Mouse (Mus musculus) heart, embryonic 12.5 days (tissue): ENCODE results near the gene Polr2j. TPM values are rescaled to one million over a fixed set of nuclear protein-coding genes. Genes with fewer than 3 reads are reported as not detected.
"Not testable (repeated sequence)": the region's sequence is repeated elsewhere in the genome, so short reads cannot be mapped to it uniquely, and the experiment has no call there.

ENCODE experiments used
- ATAC-seq: fragments of 200-750 bp; cut with Nextera tagmentation; 2 replicates; pipeline ENCODE4 v1.8.0; 2017; ENCODE audit warnings: moderate TSS enrichment, moderate library complexity; ENCODE audit not compliant: insufficient number of reproducible peaks, low FRiP score
- H3K27ac ChIP-seq: fragments of 300-500 bp; sonication (generic); 2 replicates; pipeline ENCODE4 v1.5.1; 2016; ENCODE audit warnings: mild to moderate bottlenecking, moderate library complexity; ENCODE audit not compliant: poor library complexity, severe bottlenecking
- H3K27me3 ChIP-seq: fragments of 300-500 bp; sonication (generic); replicated peaks from 2 replicates; pipeline ENCODE4 v1.6.1; 2016; ENCODE audit warnings: mild to moderate bottlenecking, moderate library complexity
- H3K36me3 ChIP-seq: fragments of 300-500 bp; sonication (generic); 2 replicates; pipeline ENCODE4 v1.6.1; 2016; ENCODE audit warnings: mild to moderate bottlenecking, moderate library complexity
- H3K4me1 ChIP-seq: fragments of 300-500 bp; sonication (generic); replicated peaks from 2 replicates; pipeline ENCODE4 v1.6.1; 2016; ENCODE audit warnings: mild to moderate bottlenecking
- H3K4me2 ChIP-seq: fragments of 300-500 bp; sonication (generic); 2 replicates; pipeline ENCODE4 v1.6.1; 2016; ENCODE audit warnings: mild to moderate bottlenecking, moderate library complexity
- H3K4me3 ChIP-seq: fragments of 300-500 bp; sonication (generic); 2 replicates; pipeline ENCODE4 v1.5.1; 2016; ENCODE audit warnings: mild to moderate bottlenecking
- H3K9ac ChIP-seq: fragments of 300-500 bp; sonication (generic); 2 replicates; pipeline ENCODE4 v1.6.1; 2016; ENCODE audit warnings: mild to moderate bottlenecking, moderate library complexity
- H3K9me3 ChIP-seq: fragments of 300-500 bp; sonication (generic); replicated peaks from 2 replicates; pipeline ENCODE4 v1.6.1; 2016; ENCODE audit warnings: mild to moderate bottlenecking, moderate library complexity
- WGBS: fragments of 180-500 bp; shearing (Covaris S2); methylation state at CpG from one replicate; pipeline ENCODE4 v1.1.7; 2016; 5-methylcytosine and 5-hydroxymethylcytosine counted together
- polyA plus RNA-seq: library from polyadenylated mRNA; unstranded; fragments of >200 nt; fragmentation: Nextera tagmentation; extraction: Ambion mirVana; gene quantifications from 2 replicates; pipeline ENCODE4 v1.2.1, GENCODE M21; 2016

The Polr2j gene
- polyA plus RNA-seq, 1 experiment from 2014 or later: 161 TPM

DNA sequence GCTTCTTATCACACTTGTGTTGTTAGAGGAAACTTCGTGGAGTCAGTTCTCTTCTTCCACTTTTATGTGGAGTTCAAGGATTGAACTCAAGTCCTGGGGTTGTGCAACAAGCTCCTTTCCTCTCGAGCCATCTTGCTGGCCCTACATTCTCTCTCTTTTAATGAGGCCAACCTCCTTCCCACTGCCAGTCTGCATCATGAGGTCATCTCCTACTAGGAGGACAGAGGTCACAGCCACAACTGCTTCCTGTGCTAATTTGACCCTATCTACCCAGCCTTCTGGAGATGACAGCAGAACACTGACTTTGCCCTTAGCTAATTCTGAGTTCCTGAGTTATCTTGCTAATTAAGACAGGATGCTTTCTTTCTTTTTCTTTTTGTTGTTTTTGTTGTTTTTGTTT is 7.9 kb upstream of the Polr2j start:
- Histone ChIP-seq H3K27me3 (peaks cover 4% of the 10 kb centered on the region), H3K27ac (no peak overlapping the region), H3K4me2 (no peak overlapping the region), H3K9ac (no peak overlapping the region), H3K36me3 (no peaks in the 10 kb centered on the region), H3K4me1 (no peaks in the 10 kb centered on the region), H3K4me3 (no peak overlapping the region), H3K9me3 (no peaks in the 10 kb centered on the region)
- ATAC-seq: no peak
- 38% methylated on average over 2 of the region's 2 CpGs for WGBS

- no peak overlapping the region for H3K4me2 ChIP-seq
- no peak overlapping the region for H3K27ac ChIP-seq
- no peak overlapping the region for H3K9ac ChIP-seq
- H3K4me1 ChIP-seq: no peaks in the 10 kb centered on the region
- WGBS: 56% methylated on average over 3 of the region's 3 CpGs
- no peaks in the 10 kb centered on the region for H3K9me3 ChIP-seq
- no peaks in the 10 kb centered on the region for H3K36me3 ChIP-seq
- no peaks in the 10 kb centered on the region; the same call in 1 of the 2 replicates for H3K27me3 ChIP-seq
- ATAC-seq: no peak
- no peak overlapping the region for H3K4me3 ChIP-seq
These were observed 7.4 kb upstream of the Polr2j start for GRCm38 (mm10) chr5:136109042-136109441.

GRCm38 (mm10) chr5:136113546-136113945 is 2.9 kb upstream of the Polr2j start:
- not testable (repeated sequence) for H3K4me3 ChIP-seq, H3K9ac ChIP-seq, H3K27me3 ChIP-seq, H3K36me3 ChIP-seq, H3K9me3 ChIP-seq, H3K4me2 ChIP-seq, ATAC-seq, H3K27ac ChIP-seq
- H3K4me1 ChIP-seq: peaks cover 18% of the 10 kb centered on the region
- WGBS: 42% methylated on average over 4 of the region's 4 CpGs

DNA sequence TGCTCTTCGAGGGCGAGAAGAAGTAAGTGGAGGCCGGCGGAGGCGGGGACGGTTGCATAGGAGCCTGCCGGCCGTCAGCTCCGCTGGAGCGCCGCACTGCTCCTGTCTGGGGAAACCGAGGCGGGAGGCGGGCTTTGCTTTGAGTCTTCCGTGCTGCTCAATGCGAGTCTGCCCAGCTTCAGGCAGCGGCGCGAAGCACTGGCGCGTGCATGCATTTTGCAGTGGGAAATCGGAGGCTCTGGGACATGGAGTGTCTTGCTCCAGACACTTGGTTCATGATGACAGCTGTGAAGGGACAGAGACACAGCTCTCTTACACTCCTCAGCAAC is 317 bp downstream of the Polr2j start:
- Histone ChIP-seq H3K4me2 (peak overlapping the region; percentile 88), H3K9ac (peak overlapping the region; percentile 92), H3K27me3 (no peaks in the 10 kb centered on the region), H3K27ac (0 out of 2 replicates have a peak overlapping the region, but pooled peaks have one; percentile 31), H3K4me3 (peak overlapping the region; percentile 96), H3K9me3 (no peaks in the 10 kb centered on the region), H3K36me3 (peaks cover 18% of the 10 kb centered on the region), H3K4me1 (peaks cover 18% of the 10 kb centered on the region)
- WGBS: under 1% methylated on average over 22 of the region's 22 CpGs
- no peak; the same call in 1 of the 2 replicates for ATAC-seq

DNA sequence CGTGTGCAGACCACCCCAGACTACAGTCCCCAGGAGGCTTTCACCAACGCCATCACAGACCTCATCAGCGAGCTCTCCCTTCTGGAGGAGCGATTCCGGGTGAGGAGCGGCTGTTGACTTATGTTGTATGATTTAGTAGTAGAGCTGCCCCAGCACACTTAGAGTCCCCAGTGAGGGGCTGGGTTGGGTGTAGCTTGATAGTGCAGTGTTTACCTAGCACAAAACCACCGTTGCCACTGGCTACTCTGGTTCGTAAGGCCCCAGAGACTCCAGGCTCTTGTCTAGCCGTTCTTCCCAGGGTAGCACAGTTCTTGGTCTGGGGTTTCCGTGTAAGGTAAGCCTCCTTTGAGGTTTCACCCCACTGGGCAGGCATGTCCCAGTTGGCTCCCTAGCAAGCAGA is 5.7 kb downstream of the Polr2j start:
- peaks cover 58% of the 10 kb centered on the region for H3K36me3 ChIP-seq
- H3K27me3 ChIP-seq: no peaks in the 10 kb centered on the region
- H3K4me2 ChIP-seq: no peak overlapping the region
- no peak for ATAC-seq
- no peak overlapping the region for H3K9ac ChIP-seq
- no peaks in the 10 kb centered on the region for H3K9me3 ChIP-seq
- H3K27ac ChIP-seq: no peak overlapping the region
- H3K4me1 ChIP-seq: peaks cover 11% of the 10 kb centered on the region
- H3K4me3 ChIP-seq: no peak overlapping the region
- 84% methylated on average over 10 of the region's 10 CpGs for WGBS

DNA sequence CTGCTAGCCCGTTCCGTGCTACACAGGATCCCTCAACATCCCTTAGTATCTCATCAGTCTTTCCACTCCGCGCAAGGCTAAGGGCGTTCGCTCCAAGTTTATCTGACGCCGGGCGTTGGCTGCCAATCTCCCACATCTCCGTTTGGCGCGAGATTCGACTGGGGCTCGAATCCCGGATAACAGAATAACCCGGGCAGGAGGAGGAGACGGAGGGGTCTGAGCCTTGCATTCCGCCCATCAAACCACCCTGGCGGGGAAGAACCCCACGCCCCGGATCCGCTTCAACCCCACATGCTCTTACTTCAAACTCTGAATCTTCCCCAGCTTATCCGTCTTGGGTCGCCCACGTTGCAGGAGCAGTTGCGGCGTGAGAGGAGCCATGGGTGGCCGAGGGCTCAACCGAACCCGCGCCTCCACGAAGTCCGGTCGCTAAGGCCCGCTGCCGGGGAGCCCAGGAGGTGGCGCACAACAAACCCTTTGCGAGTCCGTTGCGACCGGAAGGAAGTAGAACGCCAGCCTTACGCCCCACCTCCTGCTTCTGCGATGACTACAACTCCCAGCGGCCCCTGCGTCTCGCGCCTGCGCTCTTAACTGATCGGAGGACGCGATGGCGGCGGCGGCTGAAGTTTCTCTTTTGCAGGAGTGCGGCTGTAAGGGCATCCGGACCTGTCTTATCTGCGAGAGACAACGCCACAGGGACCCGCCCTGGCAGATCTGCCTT is 19.3 kb downstream of the Polr2j start, which contains the start of the genes Lrwd1 and Alkbh4:
Gene Lrwd1, minus strand, starts transcription at position 504 of the 721 bp plus-strand sequence.
Gene Alkbh4, plus strand, starts transcription at position 576 of the 721 bp plus-strand sequence.
- WGBS: under 1% methylated on average over 60 of the region's 60 CpGs

GRCm38 (mm10) chr5:136136292-136136990 is 20.0 kb downstream of the Polr2j start:
- Histone ChIP-seq H3K36me3 (peaks cover 55% of the 10 kb centered on the region), H3K27me3 (no peaks in the 10 kb centered on the region), H3K9ac (peak overlapping the region; percentile 75), H3K4me2 (peak overlapping the region; percentile 81), H3K9me3 (no peaks in the 10 kb centered on the region), H3K4me1 (peaks cover 17% of the 10 kb centered on the region), H3K27ac (peak overlapping the region; percentile 20), H3K4me3 (peak overlapping the region; percentile 65)
- WGBS: 7% methylated on average over 20 of the region's 20 CpGs
- no peak for ATAC-seq

More for the DNA sequence above, 19.3 kb downstream of the Polr2j start, which contains the start of the genes Lrwd1 and Alkbh4:
- H3K27me3 ChIP-seq: no peaks in the 10 kb centered on the region
- H3K4me2 ChIP-seq: peak within 1 kb of the TSS; percentile 81
- H3K4me3 ChIP-seq: peak within 1 kb of the TSS; percentile 65
- H3K36me3 ChIP-seq: peaks cover 52% of the 10 kb centered on the region
- peak within 1 kb of the TSS; percentile 20 for H3K27ac ChIP-seq
- peak; percentile 91 for ATAC-seq
- no peaks in the 10 kb centered on the region for H3K9me3 ChIP-seq
- peaks cover 17% of the 10 kb centered on the region for H3K4me1 ChIP-seq
- H3K9ac ChIP-seq: peak within 1 kb of the TSS; percentile 75

- Histone ChIP-seq H3K36me3 (peaks cover 54% of the 10 kb centered on the region), H3K27ac (no peak overlapping the region), H3K4me1 (peaks cover 17% of the 10 kb centered on the region), H3K27me3 (no peaks in the 10 kb centered on the region), H3K9ac (no peak overlapping the region), H3K9me3 (0 out of 2 replicates have a peak, but pooled peaks cover 2% of the 10 kb centered on the region), H3K4me3 (no peak overlapping the region), H3K4me2 (no peak overlapping the region)
- ATAC-seq: no peak
- 67% methylated on average over 13 of the region's 13 CpGs for WGBS
These were observed 21.3 kb downstream of the Polr2j start for GRCm38 (mm10) chr5:136137658-136138274.

DNA sequence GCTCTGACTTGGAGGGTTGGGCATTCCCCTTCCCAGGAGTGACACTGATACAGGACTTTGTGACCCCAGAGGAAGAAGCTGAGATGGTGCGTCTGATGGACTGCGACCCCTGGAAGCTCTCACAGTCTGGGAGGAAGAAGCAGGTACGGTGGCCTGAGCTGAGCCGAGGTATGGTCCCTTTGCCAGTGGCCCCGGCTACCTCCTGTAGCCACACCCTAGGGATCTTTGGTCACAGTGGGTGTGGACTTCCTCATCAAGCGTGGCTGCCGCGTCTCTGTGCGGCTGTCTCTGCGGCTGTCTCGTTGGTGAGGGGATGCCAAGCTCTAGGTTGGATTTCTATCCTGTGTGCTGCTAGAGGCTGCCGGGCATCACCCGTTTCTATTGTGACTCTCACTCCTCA is 23.0 kb downstream of the Polr2j start:
- 93% methylated on average over 13 of the region's 13 CpGs for WGBS

GRCm38 (mm10) chr5:136140057-136140482 is 23.6 kb downstream of the Polr2j start:
- H3K9me3 ChIP-seq: peaks cover 8% of the 10 kb centered on the region; the same call in 1 of the 2 replicates
- no peak overlapping the region for H3K27ac ChIP-seq
- H3K27me3 ChIP-seq: 0 out of 2 replicates have a peak, but pooled peaks cover 5% of the 10 kb centered on the region
- no peak overlapping the region for H3K4me3 ChIP-seq
- peaks cover 41% of the 10 kb centered on the region for H3K36me3 ChIP-seq
- no peak overlapping the region for H3K9ac ChIP-seq
- H3K4me1 ChIP-seq: peaks cover 11% of the 10 kb centered on the region
- H3K4me2 ChIP-seq: no peak overlapping the region
- ATAC-seq: no peak
- 89% methylated on average over 10 of the region's 10 CpGs for WGBS

More for the DNA sequence above, 23.0 kb downstream of the Polr2j start:
- Histone ChIP-seq H3K9ac (no peak overlapping the region), H3K36me3 (peaks cover 41% of the 10 kb centered on the region), H3K27me3 (0 out of 2 replicates have a peak, but pooled peaks cover 5% of the 10 kb centered on the region), H3K4me2 (no peak overlapping the region), H3K9me3 (peaks cover 8% of the 10 kb centered on the region; the same call in 1 of the 2 replicates), H3K4me3 (no peak overlapping the region), H3K4me1 (peaks cover 17% of the 10 kb centered on the region), H3K27ac (no peak overlapping the region)
- ATAC-seq: no peak

DNA sequence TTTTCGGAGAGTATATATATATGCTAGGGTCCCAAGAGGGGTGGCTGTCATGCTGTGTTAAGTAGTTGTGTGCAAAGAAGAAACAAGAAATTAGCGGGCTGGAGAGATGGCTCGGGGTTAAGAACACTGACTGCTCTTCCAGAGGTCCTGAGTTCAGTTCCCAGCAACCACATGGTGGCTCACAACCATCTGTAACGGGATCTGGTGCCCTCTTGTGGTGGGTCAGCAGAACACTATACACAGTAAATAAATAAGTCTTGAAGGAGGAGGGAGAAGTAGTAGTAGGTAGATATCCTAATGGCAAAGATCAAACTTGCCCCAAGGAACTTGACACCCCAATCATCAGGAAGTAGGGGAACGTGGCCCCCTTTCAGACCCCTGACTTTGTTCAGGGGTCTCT is 26.3 kb downstream of the Polr2j start:
- peaks cover 41% of the 10 kb centered on the region for H3K36me3 ChIP-seq
- H3K27me3 ChIP-seq: 0 out of 2 replicates have a peak, but pooled peaks cover 5% of the 10 kb centered on the region
- H3K4me3 ChIP-seq: no peak overlapping the region
- no peak overlapping the region for H3K4me2 ChIP-seq
- H3K4me1 ChIP-seq: no peaks in the 10 kb centered on the region
- H3K27ac ChIP-seq: no peak overlapping the region
- no peak for ATAC-seq
- 85% methylated on average over 5 of the region's 5 CpGs for WGBS
- H3K9me3 ChIP-seq: peaks cover 8% of the 10 kb centered on the region; the same call in 1 of the 2 replicates
- no peak overlapping the region for H3K9ac ChIP-seq
